Mouse (Mus musculus) kidney, postnatal 4 days (tissue): ENCODE data around the gene Gm45713.
"Not testable (repeated sequence)": the region's sequence is repeated elsewhere in the genome, so short reads cannot be mapped to it uniquely, and the experiment has no call there.

Source experiments
- DNase-seq, 2 experiments: peaks; one replicate each; pipeline ENCODE4 v3.0.0; 2021; ENCODE audit warnings: mixed read lengths in 2 of 2

The Gm45713 gene

DNA sequence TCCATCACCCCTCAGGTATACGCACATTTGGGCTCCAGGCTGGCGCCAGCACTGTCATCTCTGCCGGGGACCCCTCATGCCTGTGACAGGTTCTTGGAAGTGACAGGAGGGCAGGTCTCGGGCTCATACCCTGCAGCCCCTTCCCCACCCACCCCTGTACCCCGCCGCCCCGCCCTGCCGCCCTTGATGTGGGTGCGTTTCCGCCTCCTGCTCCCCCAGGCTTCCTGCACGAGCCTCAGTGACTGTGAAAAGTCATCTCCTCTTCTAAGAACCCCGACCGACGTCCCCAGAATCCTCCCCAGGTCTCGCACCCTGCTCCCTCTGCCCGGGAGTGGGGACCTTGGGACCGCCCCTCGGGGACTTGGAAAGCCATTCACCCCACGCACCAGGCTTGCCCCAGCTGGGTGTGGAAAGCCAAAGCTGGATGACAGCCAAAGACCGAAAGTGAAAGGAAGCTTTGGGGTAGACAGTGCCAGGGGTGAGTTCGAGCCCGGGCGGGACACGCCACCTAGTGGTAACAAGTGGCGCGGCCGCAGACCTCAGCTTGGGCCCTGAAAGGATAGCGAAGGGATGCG lies at the start of gene Gm45713, which contains the start of gene Flt3l:
Gene Gm45713, minus strand, starts transcription at position 239 of the 575 bp plus-strand sequence.
Gene Flt3l, minus strand, starts transcription at position 440 of the 575 bp plus-strand sequence.
- DNase-seq, result peak; percentile 91 to 94

GRCm38 (mm10) chr7:45183672-45184071 lies 47.6 kb upstream of the Gm45713 start:
- no peak for DNase-seq

GRCm38 (mm10) chr7:45182606-45183005 lies 46.6 kb upstream of the Gm45713 start:
- DNase-seq, result no peak

DNA sequence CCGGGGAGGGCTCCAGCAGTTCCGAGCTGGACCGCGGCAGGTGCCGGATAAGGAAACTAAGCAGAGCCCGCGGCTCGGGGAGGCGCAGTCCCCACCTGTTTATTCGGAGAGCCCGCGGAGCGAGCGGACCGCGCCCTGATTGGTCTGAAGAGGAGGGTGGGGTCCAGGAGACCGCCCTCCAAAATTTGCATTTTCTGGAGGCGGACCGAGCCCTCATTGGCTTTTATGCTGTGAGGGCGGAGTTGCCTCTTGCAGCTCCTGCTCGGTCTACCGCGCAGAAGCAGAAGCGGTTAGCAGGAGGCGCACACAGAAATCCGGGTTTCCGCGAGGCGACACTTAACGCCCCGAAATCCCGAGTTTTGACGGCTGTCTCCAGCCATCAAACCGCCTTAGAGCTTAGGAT lies 46.2 kb upstream of the Gm45713 start:
- peak; percentile 89 to 92 for DNase-seq

DNA sequence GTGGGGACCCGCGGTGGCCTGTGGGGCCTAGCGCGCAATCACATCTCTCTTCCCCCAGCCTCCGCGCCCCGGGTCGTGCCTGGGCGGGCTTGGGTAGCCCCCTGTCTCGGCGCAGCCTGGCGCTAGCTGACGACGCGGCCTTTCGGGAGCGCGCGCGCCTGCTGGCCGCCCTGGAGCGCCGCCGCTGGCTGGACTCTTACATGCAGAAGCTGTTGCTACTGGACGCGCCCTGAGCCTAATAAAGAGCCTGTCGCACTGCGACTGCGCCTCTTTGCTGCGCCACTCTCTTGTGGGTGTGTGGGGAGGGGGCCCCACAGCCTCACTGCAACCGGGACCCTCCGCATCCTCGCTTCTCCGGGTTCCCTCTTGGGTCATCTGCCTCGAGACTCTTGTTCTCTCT lies 45.5 kb upstream of the Gm45713 start:
- DNase-seq, result peak in 1 of 2 experiments; percentile 48

DNA sequence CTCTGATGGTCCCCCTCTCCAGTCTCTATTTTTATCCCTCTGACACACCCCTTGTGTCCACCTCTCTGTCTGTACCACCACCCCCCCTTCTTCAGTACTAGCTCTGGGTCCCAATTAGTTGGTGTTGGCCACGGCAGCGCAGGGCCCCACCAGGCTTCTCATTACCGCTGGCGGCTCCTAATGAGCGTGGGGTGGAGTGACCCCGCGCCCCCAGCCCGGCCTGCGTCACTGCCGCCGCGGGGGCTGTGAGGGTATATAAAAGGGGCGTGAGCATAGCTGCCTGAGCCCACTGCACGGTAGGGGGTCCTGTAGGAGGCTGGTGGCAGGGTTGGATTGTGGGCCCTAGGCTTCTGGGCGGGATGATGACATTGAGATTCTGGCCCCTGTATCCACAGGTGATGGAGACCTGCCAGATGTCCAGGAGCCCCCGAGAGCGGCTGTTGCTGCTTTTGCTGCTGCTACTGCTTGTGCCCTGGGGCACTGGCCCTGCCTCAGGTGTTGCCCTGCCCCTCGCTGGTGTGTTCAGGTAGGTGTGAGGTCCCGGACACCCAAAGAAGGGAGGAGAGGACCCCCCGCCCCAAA lies 45.0 kb upstream of the Gm45713 start, which contains the start of gene Pth2:
Gene Pth2, plus strand, starts transcription at position 100 of the 582 bp plus-strand sequence.
- DNase-seq, result no peak

DNA sequence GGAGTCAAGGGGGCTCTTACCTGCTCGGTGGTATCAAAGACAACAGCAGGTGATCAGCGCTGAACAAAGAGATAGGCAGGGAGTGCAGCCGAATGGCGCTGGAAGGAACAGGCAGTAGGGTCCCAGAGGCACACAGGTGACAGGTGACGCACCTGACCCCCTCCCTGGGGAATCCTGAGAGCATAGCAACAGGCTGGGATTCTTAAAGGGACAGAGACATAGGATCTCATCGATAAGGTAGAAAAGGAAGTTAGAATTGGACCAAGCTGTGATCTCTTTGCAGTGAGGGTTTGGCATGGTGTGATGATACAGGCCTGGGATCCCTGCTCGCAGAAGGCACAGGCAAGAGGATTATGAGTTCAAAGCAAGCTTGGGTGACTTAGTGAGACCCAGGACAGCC lies 43.4 kb upstream of the Gm45713 start, which contains the start of gene Gfy:
Gene Gfy, minus strand, starts transcription at position 101 of the 400 bp plus-strand sequence.
- DNase-seq, result no peak

DNA sequence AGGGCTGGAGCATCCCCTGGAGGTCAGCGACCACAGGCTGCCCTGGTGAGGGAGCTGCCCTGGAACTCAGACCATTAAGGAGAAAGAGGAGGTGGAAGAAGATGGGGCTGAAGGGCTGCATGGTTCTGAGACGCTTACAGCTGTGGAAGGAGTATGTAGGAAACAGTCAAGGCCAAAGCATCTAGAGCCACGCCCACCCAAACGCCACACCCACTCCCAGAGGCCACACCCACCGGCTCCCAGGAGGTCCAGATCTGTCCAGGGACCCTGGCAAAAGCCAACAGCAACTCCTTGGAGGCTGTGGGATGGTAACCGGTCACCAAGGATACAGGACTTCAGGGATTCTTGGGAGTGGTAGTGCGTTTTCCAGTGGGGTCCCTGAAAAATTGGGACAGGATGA lies 42.5 kb upstream of the Gm45713 start:
- DNase-seq, result peak in 1 of 2 experiments; percentile 38

DNA sequence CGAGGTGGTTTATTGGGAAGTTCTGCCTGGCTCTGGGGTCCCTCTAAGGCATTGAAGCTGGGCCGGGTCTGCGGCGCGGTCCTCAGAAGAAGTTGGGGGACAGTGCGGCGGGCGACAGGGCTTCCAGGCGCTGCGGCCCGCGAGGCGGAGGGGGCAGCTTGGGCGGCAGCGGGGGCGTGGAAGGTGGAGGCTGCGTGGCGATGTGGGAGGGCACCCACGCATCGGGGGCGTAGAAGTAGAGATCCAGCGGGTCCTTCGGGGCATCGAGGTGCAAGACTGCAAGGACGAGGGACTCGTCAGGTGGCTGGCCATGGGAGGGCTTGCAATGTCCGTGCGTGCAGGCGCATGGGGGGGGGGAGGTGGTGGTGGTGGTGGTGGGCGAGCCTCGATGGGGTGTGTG lies 40.3 kb upstream of the Gm45713 start:
- no peak for DNase-seq

- DNase-seq, result no peak
These were observed 39.9 kb upstream of the Gm45713 start for GRCm38 (mm10) chr7:45175929-45176328.

DNA sequence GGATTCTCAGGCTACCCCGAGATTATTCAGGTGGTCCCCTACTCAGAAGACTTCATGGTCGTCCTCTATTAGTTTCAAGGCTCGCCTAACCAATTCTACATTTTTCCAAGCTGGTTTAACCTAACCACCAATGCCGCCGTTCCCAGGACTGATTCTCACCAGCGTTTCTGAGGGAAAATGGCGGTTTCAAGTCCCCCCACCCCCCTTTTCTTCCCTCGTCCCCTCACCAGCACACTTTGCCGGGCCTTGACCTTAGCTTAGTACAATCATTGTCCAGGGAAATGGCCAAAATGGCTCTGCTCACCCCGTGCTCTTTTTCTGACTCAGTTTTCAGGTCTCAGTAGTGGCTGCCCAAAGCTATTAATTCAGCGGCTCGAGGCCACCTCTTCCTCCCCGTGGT lies 39.4 kb upstream of the Gm45713 start:
- DNase-seq, result no peak

- no peak for DNase-seq
These were observed 38.7 kb upstream of the Gm45713 start for GRCm38 (mm10) chr7:45174567-45175280.

- DNase-seq, result not testable (repeated sequence)
These were observed 37.7 kb upstream of the Gm45713 start for GRCm38 (mm10) chr7:45173772-45174171.

DNA sequence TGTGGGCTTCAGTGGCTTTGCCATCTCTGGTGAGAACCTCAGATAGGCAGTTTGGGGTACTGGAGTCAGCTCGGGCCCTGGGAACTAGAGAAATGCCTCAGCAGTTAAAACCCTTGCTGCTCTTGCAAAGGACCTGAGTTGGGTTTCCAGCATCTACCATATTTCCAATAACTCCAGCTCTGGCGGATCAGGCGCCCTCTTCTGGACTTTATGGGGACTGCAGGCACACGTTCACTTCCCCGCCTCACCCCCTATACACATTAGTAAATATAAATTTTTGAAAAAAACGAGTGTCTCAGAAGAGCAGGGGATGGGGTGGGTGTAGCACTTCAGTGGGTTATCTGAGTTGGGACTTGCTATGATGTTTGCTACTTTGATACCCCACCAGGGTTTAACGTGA lies 36.9 kb upstream of the Gm45713 start:
- DNase-seq, result peak in 1 of 2 experiments; percentile 44

DNA sequence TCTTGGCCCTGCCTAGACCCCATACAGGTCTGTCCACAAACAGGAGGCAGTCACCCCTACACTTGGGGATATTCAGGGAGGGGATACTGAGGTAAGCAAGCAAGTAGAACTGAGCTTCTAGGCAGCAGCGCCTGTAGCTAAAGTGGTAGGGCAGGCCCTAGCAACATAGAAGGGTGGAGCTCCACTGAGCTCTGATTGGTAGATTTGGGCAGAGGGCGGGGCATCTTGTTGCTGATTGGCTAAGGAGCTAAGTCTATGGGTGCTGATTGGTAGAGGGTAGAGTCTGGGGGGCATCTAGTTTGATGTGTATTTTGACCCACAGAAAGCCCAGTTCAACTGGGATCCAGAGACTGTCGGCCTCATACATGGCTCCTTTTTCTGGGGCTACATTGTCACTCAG lies 33.5 kb upstream of the Gm45713 start:
- DNase-seq, result no peak

- no peak for DNase-seq
These were observed 32.6 kb upstream of the Gm45713 start for GRCm38 (mm10) chr7:45168656-45169055.

- no peak for DNase-seq
These were observed 31.9 kb upstream of the Gm45713 start for GRCm38 (mm10) chr7:45167761-45168445.

DNA sequence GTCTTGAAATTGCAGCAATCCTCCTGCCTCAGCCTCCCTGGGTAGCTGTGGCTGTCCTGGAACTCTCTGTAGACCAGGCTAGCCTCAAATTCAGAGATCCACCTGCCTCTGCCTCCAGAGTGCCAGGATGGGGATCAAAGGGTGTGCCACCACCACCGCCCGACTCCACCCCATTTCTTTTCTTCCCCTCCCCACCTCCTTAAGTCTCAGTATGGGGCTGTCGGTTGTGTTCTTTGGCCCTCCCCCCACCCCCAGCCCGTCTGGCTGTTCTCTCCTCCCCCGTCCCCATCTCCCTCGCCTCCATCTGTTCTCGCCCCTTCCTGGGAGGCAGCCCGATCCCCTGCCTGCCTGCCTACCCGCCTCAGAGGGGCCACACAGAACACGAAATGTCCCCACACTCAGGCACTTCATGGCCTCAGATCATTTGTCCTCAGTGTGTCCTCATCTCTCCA lies 30.9 kb upstream of the Gm45713 start:
- no peak for DNase-seq

DNA sequence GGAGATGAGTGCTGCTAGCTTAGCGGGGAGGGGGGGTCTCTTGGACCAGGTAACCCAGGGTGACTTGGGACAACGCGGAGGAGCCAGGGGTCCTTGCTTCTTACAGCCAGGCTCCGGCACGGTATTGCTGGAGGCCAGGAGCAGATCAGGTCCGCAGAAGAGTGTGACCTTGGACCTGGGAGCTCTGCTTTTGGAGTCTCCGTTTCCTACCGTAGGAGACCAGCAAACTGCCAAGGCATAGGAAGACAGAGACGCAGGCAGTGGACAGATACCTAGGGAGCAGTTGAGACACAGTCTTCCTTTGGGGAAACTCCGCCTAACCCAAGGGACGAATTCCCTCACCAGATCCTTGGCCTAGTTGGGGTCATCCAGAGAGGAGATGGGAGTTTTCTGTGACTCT lies 29.7 kb upstream of the Gm45713 start:
- no peak for DNase-seq

GRCm38 (mm10) chr7:45164833-45165232 lies 28.8 kb upstream of the Gm45713 start:
- DNase-seq, result no peak

DNA sequence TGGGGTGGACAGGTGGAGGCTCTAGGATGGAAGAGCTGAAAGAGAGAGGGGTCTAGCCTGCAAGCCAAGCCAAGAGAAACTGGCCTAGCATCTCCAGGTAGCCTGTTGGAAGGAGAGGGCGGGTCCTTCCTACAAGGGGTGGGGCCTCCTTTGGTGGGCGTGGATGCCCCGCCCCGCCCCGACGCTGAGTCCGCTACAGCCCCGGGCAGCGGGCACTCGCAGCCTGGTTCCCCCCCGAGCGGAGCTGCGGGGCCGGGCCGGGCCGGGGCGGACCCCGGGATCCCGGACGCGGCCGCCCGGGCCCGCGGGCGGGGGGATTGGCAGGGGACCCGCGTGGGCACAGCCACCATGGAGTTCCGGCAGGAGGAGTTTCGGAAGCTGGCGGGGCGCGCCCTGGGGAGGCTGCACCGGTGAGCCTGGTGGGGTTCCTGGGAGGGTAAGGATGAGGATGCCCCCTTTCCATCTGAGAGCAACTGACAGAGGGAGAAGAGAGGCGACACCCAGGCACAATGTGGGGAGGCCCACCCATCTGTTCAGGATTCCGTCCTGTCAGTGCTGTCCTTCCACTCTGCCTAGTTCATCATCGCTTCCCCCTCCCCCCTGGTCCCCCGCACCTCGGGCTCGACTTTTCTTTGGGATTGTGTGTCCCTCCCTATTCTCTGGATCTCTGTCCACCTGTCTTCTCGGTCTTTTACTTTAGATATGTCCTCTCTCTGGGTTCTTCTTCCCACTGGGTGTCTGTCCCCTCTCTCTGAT lies 27.9 kb upstream of the Gm45713 start, which contains the start of gene Slc17a7:
Gene Slc17a7, plus strand, starts transcription at position 215 of the 756 bp plus-strand sequence.
- peak; percentile 61 to 67 for DNase-seq

DNA sequence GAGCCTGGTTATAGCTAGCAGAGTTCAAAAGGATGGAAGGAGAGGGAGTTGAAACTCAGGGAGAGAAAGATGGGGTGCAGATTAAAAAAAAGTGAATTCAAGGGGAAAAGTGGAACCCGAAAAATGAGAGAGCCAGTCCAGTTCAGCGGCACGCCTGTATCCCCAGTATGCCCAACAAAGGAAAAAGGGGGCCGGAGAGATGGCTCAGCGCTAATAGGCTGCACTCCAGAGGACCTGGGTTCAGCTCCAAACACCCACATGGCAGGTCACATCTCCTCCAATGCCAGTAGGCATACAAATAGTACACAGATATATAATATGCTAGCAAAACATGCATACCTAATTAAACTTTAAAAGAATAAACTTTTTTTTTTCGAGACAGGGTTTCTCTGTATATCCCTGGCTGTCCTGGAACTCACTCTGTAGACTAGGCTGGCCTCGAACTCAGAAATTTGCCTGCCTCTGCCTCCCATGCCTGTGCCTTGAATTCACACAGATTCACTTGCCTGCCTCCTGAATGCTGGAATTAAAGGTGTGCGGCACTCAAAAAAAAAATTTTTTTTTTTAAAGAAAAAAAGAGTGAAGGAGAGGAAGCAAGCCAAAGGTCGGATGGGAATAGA lies 27.1 kb upstream of the Gm45713 start:
- DNase-seq, result no peak
